Mouse (Mus musculus) ES-Bruce4 (cell line): Measurements from ENCODE around the gene Mrpl49. TPM values are rescaled to one million over a fixed set of nuclear protein-coding genes. Genes with fewer than 3 reads are reported as not detected.

Experiments
- H3K27ac ChIP-seq: 2 replicates; pipeline ENCODE4 v1.5.1; 2012; ENCODE audit warnings: low read length, inconsistent platforms; ENCODE audit not compliant: insufficient read depth
- H3K27me3 ChIP-seq: 2 replicates; pipeline ENCODE4 v1.6.1; 2012; ENCODE audit warnings: mild to moderate bottlenecking, low read length, inconsistent platforms; ENCODE audit not compliant: control insufficient read depth, poor library complexity, insufficient read depth, severe bottlenecking
- H3K36me3 ChIP-seq: 2 replicates; pipeline ENCODE4 v1.6.1; 2012; ENCODE audit warnings: inconsistent platforms, mild to moderate bottlenecking, low read length, moderate library complexity; ENCODE audit not compliant: control insufficient read depth, poor library complexity, insufficient read depth, severe bottlenecking
- H3K4me1 ChIP-seq: one replicate; pipeline ENCODE4 v1.8.1; 2011; ENCODE audit warnings: low read length; ENCODE audit not compliant: control insufficient read depth, insufficient read depth
- H3K4me3 ChIP-seq: 2 replicates; pipeline ENCODE4 v1.5.1; 2011; ENCODE audit warnings: low read depth, mild to moderate bottlenecking, low read length
- H3K9ac ChIP-seq: 2 replicates; pipeline ENCODE4 v1.6.1; 2012; ENCODE audit warnings: low read depth, mild to moderate bottlenecking, inconsistent platforms; ENCODE audit not compliant: poor library complexity, severe bottlenecking
- H3K9me3 ChIP-seq: replicated peaks from 2 replicates; pipeline ENCODE4 v1.6.1; 2012; ENCODE audit warnings: mild to moderate bottlenecking, low read length, inconsistent platforms; ENCODE audit not compliant: control insufficient read depth, poor library complexity, insufficient read depth, severe bottlenecking
- CTCF ChIP-seq: IDR thresholded peaks from one replicate; pipeline ENCODE4 v1.8.1; 2011; ENCODE audit warnings: low read depth, low read length
- EP300 ChIP-seq: IDR thresholded peaks from 2 replicates; pipeline ENCODE4 v1.6.1; 2011; ENCODE audit warnings: low read depth, low read length; ENCODE audit not compliant: insufficient read depth
- POLR2A ChIP-seq: IDR thresholded peaks from one replicate; pipeline ENCODE4 v1.8.1; 2011; ENCODE audit warnings: low read length; ENCODE audit not compliant: insufficient read depth
- polyA plus RNA-seq: library from polyadenylated mRNA; stranded (reverse); fragments of >200 nt; gene quantifications from 2 replicates; pipeline ENCODE4 v1.2.4, GENCODE M21; 2011; ENCODE audit warnings: low read depth; ENCODE audit not compliant: missing spikeins, insufficient read depth, insufficient read length

Mrpl49 gene
- polyA plus RNA-seq, 1 experiment: 44.9 TPM

GRCm38 (mm10) chr19:6009137-6009536 lies 48.4 kb downstream of the Mrpl49 start:
- Histone ChIP-seq H3K27ac (peak overlapping the region; percentile 38), H3K4me3 (0 out of 2 replicates have a peak overlapping the region, but pooled peaks have one; percentile 5), H3K27me3 (no peaks in the 10 kb centered on the region), H3K9ac (no peak overlapping the region), H3K4me1 (peaks cover 2% of the 10 kb centered on the region), H3K36me3 (no peaks in the 10 kb centered on the region), H3K9me3 (no peaks in the 10 kb centered on the region)
- TF ChIP-seq CTCF (no peak), POLR2A (no peak), EP300 (no peak)

- no peaks in the 10 kb centered on the region for H3K36me3 ChIP-seq
- H3K4me1 ChIP-seq: peaks cover 2% of the 10 kb centered on the region
- no peak for TF ChIP-seq CTCF
- TF ChIP-seq EP300: no peak
- no peak for TF ChIP-seq POLR2A
- H3K27ac ChIP-seq: no peak overlapping the region
- no peaks in the 10 kb centered on the region for H3K27me3 ChIP-seq
- H3K4me3 ChIP-seq: no peak overlapping the region
- no peaks in the 10 kb centered on the region for H3K9me3 ChIP-seq
- H3K9ac ChIP-seq: no peak overlapping the region
These were observed 50.6 kb downstream of the Mrpl49 start for GRCm38 (mm10) chr19:6007013-6007412.

GRCm38 (mm10) chr19:6005541-6005940 lies 52.0 kb downstream of the Mrpl49 start:
- peaks cover 2% of the 10 kb centered on the region for H3K4me1 ChIP-seq

More at GRCm38 (mm10) chr19:6005541-6005940, 52.0 kb downstream of the Mrpl49 start:
- no peak overlapping the region for H3K9ac ChIP-seq
- no peaks in the 10 kb centered on the region for H3K36me3 ChIP-seq
- H3K9me3 ChIP-seq: no peaks in the 10 kb centered on the region
- TF ChIP-seq POLR2A: no peak
- no peak for TF ChIP-seq EP300
- TF ChIP-seq CTCF: no peak
- H3K27me3 ChIP-seq: no peaks in the 10 kb centered on the region
- H3K4me3 ChIP-seq: no peak overlapping the region
- no peak overlapping the region for H3K27ac ChIP-seq

Other genes starting within 250 kb of the Mrpl49 start
- gene Frmd8, start 182.5 kb downstream of the Mrpl49 start, polyA plus RNA-seq: 26.3 and 33.1 TPM in 2 replicates
- 0.46 and 0.48 TPM in 2 replicates for gene Slc25a45, start 180.0 kb downstream of the Mrpl49 start, polyA plus RNA-seq
- gene Tigd3, start 163.6 kb downstream of the Mrpl49 start, polyA plus RNA-seq: 1.9 and 3.6 TPM in 2 replicates
- gene Dpf2, start 144.8 kb downstream of the Mrpl49 start, polyA plus RNA-seq: 129 and 137 TPM in 2 replicates
- 0.93 and 1.5 TPM in 2 replicates for gene Cdc42ep2, start 133.0 kb downstream of the Mrpl49 start, polyA plus RNA-seq
- gene Pola2, start 93.6 kb downstream of the Mrpl49 start, polyA plus RNA-seq: 95.9 and 97.3 TPM in 2 replicates
- not detected in 2 replicates for gene Slc22a20, start 71.6 kb downstream of the Mrpl49 start, polyA plus RNA-seq
- 21.8 and 25.2 TPM in 2 replicates for gene Capn1, start 41.9 kb downstream of the Mrpl49 start, polyA plus RNA-seq
- 16.4 and 18.6 TPM in 2 replicates for gene Syvn1, start 11.2 kb downstream of the Mrpl49 start, polyA plus RNA-seq
- 1,239 and 1,271 TPM in 2 replicates for gene Fau, start 59 bp upstream of the Mrpl49 start, polyA plus RNA-seq
- 6.5 and 8.9 TPM in 2 replicates for gene Znhit2, start 3.4 kb upstream of the Mrpl49 start, polyA plus RNA-seq
- gene Tm7sf2, start 10.6 kb upstream of the Mrpl49 start, polyA plus RNA-seq: 19.1 and 25.8 TPM in 2 replicates
- 46.6 and 47.4 TPM in 2 replicates for gene Vps51, start 19.4 kb upstream of the Mrpl49 start, polyA plus RNA-seq
- gene Tmem262, start 22.2 kb upstream of the Mrpl49 start, polyA plus RNA-seq: not detected in 2 replicates
- not detected in 2 replicates for gene Gm28374, start 24.5 kb upstream of the Mrpl49 start, polyA plus RNA-seq
- gene Zfpl1, start 27.2 kb upstream of the Mrpl49 start, polyA plus RNA-seq: 34.2 and 49.7 TPM in 2 replicates
- 47.7 and 50.5 TPM in 2 replicates for gene Cdca5, start 27.2 kb upstream of the Mrpl49 start, polyA plus RNA-seq
- gene AC131692.1, start 36.6 kb upstream of the Mrpl49 start, polyA plus RNA-seq: 5.9 and 6.3 TPM in 2 replicates
- gene Naaladl1, start 48.0 kb upstream of the Mrpl49 start, polyA plus RNA-seq: 2.9 and 3.5 TPM in 2 replicates
- 13.5 and 17.6 TPM in 2 replicates for gene Sac3d1, start 60.9 kb upstream of the Mrpl49 start, polyA plus RNA-seq
- gene Snx15, start 70.5 kb upstream of the Mrpl49 start, polyA plus RNA-seq: 8.6 and 10.0 TPM in 2 replicates
- gene Batf2, start 83.2 kb upstream of the Mrpl49 start, polyA plus RNA-seq: not detected in 2 replicates
- 38.7 and 40.4 TPM in 2 replicates for gene Arl2, start 83.8 kb upstream of the Mrpl49 start, polyA plus RNA-seq
- gene Majin, start 126.6 kb upstream of the Mrpl49 start, polyA plus RNA-seq: not detected in 2 replicates
- 1.0 TPM in 1 of 2 replicates, not detected in the other for gene Gpha2, start 168.6 kb upstream of the Mrpl49 start, polyA plus RNA-seq
- 12.2 and 17.1 TPM in 2 replicates for gene Ppp2r5b, start 178.1 kb upstream of the Mrpl49 start, polyA plus RNA-seq
- 10.9 and 11.1 TPM in 2 replicates for gene Atg2a, start 183.9 kb upstream of the Mrpl49 start, polyA plus RNA-seq
- gene Ehd1, start 218.9 kb upstream of the Mrpl49 start, polyA plus RNA-seq: 81.0 and 81.6 TPM in 2 replicates
- gene Cdc42bpg, start 248.7 kb upstream of the Mrpl49 start, polyA plus RNA-seq: 57.7 and 60.5 TPM in 2 replicates